Mouse (Mus musculus) MEL (cell line): Measurements from ENCODE around the gene Cdh6. TPM values are rescaled to one million over a fixed set of nuclear protein-coding genes. Genes with fewer than 3 reads are reported as not detected.

ENCODE experiments used
- DNase-seq: peaks from one replicate; pipeline ENCODE4 v3.0.0; 2011; ENCODE audit warnings: low read depth, low spot score
- H3K27ac ChIP-seq: 2 replicates; pipeline ENCODE4 v1.5.1; 2012; ENCODE audit warnings: low read depth, mild to moderate bottlenecking, control low read depth, low read length, moderate library complexity; ENCODE audit not compliant: control insufficient read depth
- H3K27me3 ChIP-seq, 2 experiments: fragments of 150-350 bp in 1 of 2; sonication (generic) in 1 of 2; 2 replicates each; pipeline ENCODE4 v1.6.1; 2012; ENCODE audit warnings: low read length in 2 of 2, mild to moderate bottlenecking in 2 of 2, improper control_type of control experiment in 1 of 2, moderate library complexity in 1 of 2; ENCODE audit not compliant: insufficient read depth in 2 of 2, control insufficient read depth in 1 of 2
- H3K36me3 ChIP-seq, 2 experiments: 2 replicates each; pipeline ENCODE4 v1.6.1; 2012 to 2014; ENCODE audit warnings: low read length in 2 of 2, improper control_type of control experiment in 1 of 2, inconsistent platforms in 1 of 2, mild to moderate bottlenecking in 1 of 2; ENCODE audit not compliant: insufficient read depth in 2 of 2, control insufficient read depth in 1 of 2
- H3K4me1 ChIP-seq, 2 experiments: fragments of 150-350 bp in 1 of 2; sonication (generic) in 1 of 2; 2 replicates each; pipeline ENCODE4 v1.6.1; 2012; ENCODE audit warnings: low read length in 2 of 2, improper control_type of control experiment in 1 of 2, mild to moderate bottlenecking in 1 of 2; ENCODE audit not compliant: insufficient read depth in 2 of 2, control insufficient read depth in 1 of 2
- H3K4me3 ChIP-seq, 2 experiments: fragments of 150-350 bp in 1 of 2; sonication (generic) in 1 of 2; 2 replicates each; pipeline ENCODE4 v1.5.1; 2012; ENCODE audit warnings: low read depth in 2 of 2, low read length in 2 of 2, mild to moderate bottlenecking in 2 of 2, moderate library complexity in 2 of 2, control low read depth in 1 of 2, improper control_type of control experiment in 1 of 2; ENCODE audit not compliant: control insufficient read depth in 1 of 2, insufficient read depth in 1 of 2
- H3K79me2 ChIP-seq: 2 replicates; pipeline ENCODE4 v1.6.1; 2012; ENCODE audit warnings: mild to moderate bottlenecking, low read length, moderate library complexity; ENCODE audit not compliant: control insufficient read depth, poor library complexity, insufficient read depth
- H3K9ac ChIP-seq: 2 replicates; pipeline ENCODE4 v1.6.1; 2012; ENCODE audit warnings: low read depth, mild to moderate bottlenecking, control low read depth, low read length, moderate library complexity; ENCODE audit not compliant: control insufficient read depth, poor library complexity, severe bottlenecking
- H3K9me3 ChIP-seq: fragments of 150-350 bp; sonication (generic); replicated peaks from 2 replicates; pipeline ENCODE4 v1.6.1; 2012; ENCODE audit warnings: mild to moderate bottlenecking, low read length, improper control_type of control experiment, moderate library complexity; ENCODE audit not compliant: insufficient read depth
- BHLHE40 ChIP-seq: IDR thresholded peaks from 2 replicates; pipeline ENCODE4 v1.6.1; 2012; ENCODE audit warnings: low read depth, mild to moderate bottlenecking, inconsistent platforms, low read length, improper control_type of control experiment, borderline replicate concordance
- CHD2 ChIP-seq: IDR thresholded peaks from 2 replicates; pipeline ENCODE4 v1.6.1; 2011; ENCODE audit warnings: low read length, improper control_type of control experiment
- CTCF ChIP-seq, 3 experiments: IDR thresholded peaks in 2 of 3; conservative IDR thresholded peaks in 1 of 3; 2 replicates each; pipeline ENCODE4 v1.5.1; 2011 to 2012; ENCODE audit warnings: low read length in 3 of 3, low read depth in 2 of 3, mild to moderate bottlenecking in 2 of 3, improper control_type of control experiment in 1 of 3, inconsistent platforms in 1 of 3, mixed read lengths in 1 of 3, moderate library complexity in 1 of 3; ENCODE audit not compliant: control insufficient read depth in 1 of 3, insufficient read depth in 1 of 3, poor library complexity in 1 of 3, severe bottlenecking in 1 of 3
- HCFC1 ChIP-seq: IDR thresholded peaks from 2 replicates; pipeline ENCODE4 v1.6.1; 2012; ENCODE audit warnings: low read depth, mild to moderate bottlenecking, inconsistent platforms, low read length, improper control_type of control experiment, moderate library complexity
- KAT2A ChIP-seq: conservative IDR thresholded peaks from 2 replicates; pipeline ENCODE4 v1.6.1; 2012; ENCODE audit warnings: low read depth, low read length, improper control_type of control experiment, inconsistent platforms
- MAFK ChIP-seq: IDR thresholded peaks from 2 replicates; pipeline ENCODE4 v1.6.1; 2011; ENCODE audit warnings: low read depth, mild to moderate bottlenecking, low read length, improper control_type of control experiment, borderline replicate concordance
- MAX ChIP-seq: IDR thresholded peaks from 2 replicates; pipeline ENCODE4 v1.6.1; 2011; ENCODE audit warnings: low read length, improper control_type of control experiment
- MAZ ChIP-seq: IDR thresholded peaks from 2 replicates; pipeline ENCODE4 v1.6.1; 2012; ENCODE audit warnings: low read depth, mild to moderate bottlenecking, inconsistent platforms, low read length, improper control_type of control experiment
- MYB ChIP-seq: IDR thresholded peaks from 2 replicates; pipeline ENCODE4 v1.6.1; 2011; ENCODE audit warnings: mild to moderate bottlenecking, low read depth, low read length, improper control_type of control experiment
- NELFE ChIP-seq: IDR thresholded peaks from 2 replicates; pipeline ENCODE4 v1.6.1; 2011; ENCODE audit warnings: low read depth, low read length, improper control_type of control experiment
- NRF1 ChIP-seq: IDR thresholded peaks from 2 replicates; pipeline ENCODE4 v1.6.1; 2014; ENCODE audit warnings: low read depth, mild to moderate bottlenecking, inconsistent platforms, low read length, improper control_type of control experiment, moderate library complexity; ENCODE audit not compliant: poor library complexity, insufficient read depth, severe bottlenecking
- POLR2A ChIP-seq, 2 experiments: IDR thresholded peaks; 2 replicates each; pipeline ENCODE4 v1.6.1; 2011 to 2012; ENCODE audit warnings: low read length in 2 of 2, mild to moderate bottlenecking in 2 of 2, control low read depth in 1 of 2, improper control_type of control experiment in 1 of 2, low read depth in 1 of 2, moderate library complexity in 1 of 2; ENCODE audit not compliant: control insufficient read depth in 1 of 2, insufficient read depth in 1 of 2, poor library complexity in 1 of 2
- SIN3A ChIP-seq: IDR thresholded peaks from 2 replicates; pipeline ENCODE4 v1.6.1; 2012; ENCODE audit warnings: low read length, improper control_type of control experiment, inconsistent platforms
- SMC3 ChIP-seq: IDR thresholded peaks from 2 replicates; pipeline ENCODE4 v1.6.1; 2011; ENCODE audit warnings: low read depth, low read length, improper control_type of control experiment
- TCF12 ChIP-seq: IDR thresholded peaks from 2 replicates; pipeline ENCODE4 v1.6.1; 2014; ENCODE audit warnings: low read depth, mild to moderate bottlenecking, inconsistent platforms, low read length, improper control_type of control experiment, moderate library complexity
- UBTF ChIP-seq: IDR thresholded peaks from 2 replicates; pipeline ENCODE4 v1.6.1; 2012; ENCODE audit warnings: low read depth, mild to moderate bottlenecking, inconsistent platforms, low read length, improper control_type of control experiment, moderate library complexity, borderline replicate concordance; ENCODE audit not compliant: insufficient read depth
- USF2 ChIP-seq, 2 experiments: IDR thresholded peaks; 2 replicates each; pipeline ENCODE4 v1.6.1; 2011 to 2012; ENCODE audit warnings: improper control_type of control experiment in 2 of 2, low read length in 2 of 2, borderline replicate concordance in 1 of 2, inconsistent platforms in 1 of 2, low read depth in 1 of 2, mild to moderate bottlenecking in 1 of 2; ENCODE audit not compliant: insufficient read depth in 1 of 2
- ZMIZ1 ChIP-seq: IDR thresholded peaks from 2 replicates; pipeline ENCODE4 v1.6.1; 2012; ENCODE audit warnings: low read depth, mild to moderate bottlenecking, inconsistent platforms, low read length, improper control_type of control experiment, moderate library complexity
- polyA plus RNA-seq, 2 experiments: library from polyadenylated mRNA; stranded (reverse) in 1 of 2; unstranded in 1 of 2; fragments of >175 nt in 1 of 2; fragments of >200 nt in 1 of 2; gene quantifications; 2 replicates each; pipeline versions ENCODE4 v1.2.1 to v1.2.4; 2012; ENCODE audit warnings: low replicate concordance in 2 of 2, low read depth in 1 of 2; ENCODE audit not compliant: insufficient read length in 2 of 2, insufficient read depth in 1 of 2, missing spikeins in 1 of 2
- total RNA-seq: library from RNA; depleted of rRNA; stranded (reverse); fragments of 300-350 nt; gene quantifications from 2 replicates; pipeline ENCODE4 v1.2.3, GENCODE M21; 2012

Gene Cdh6
- total and polyA plus RNA-seq, 3 experiments, result not detected

- Histone ChIP-seq H3K36me3 (no peaks in the 10 kb centered on the region), H3K9me3 (no peaks in the 10 kb centered on the region), H3K4me3 (no peak overlapping the region), H3K27ac (no peak overlapping the region), H3K4me1 (no peaks in the 10 kb centered on the region), H3K9ac (no peak overlapping the region), H3K27me3 (no peaks in the 10 kb centered on the region), H3K79me2 (no peaks in the 10 kb centered on the region)
- TF ChIP-seq SIN3A, result no peak
- no peak for TF ChIP-seq NRF1
- 0 out of 2 replicates have a peak, but pooled peaks have one; percentile 14 for TF ChIP-seq MAFK
- TF ChIP-seq HCFC1, result no peak
- no peak for DNase-seq
Observed at GRCm38 (mm10) chr15:13063633-13064032, 109.8 kb downstream of the Cdh6 start.

GRCm38 (mm10) chr15:13057728-13058127 is 115.7 kb downstream of the Cdh6 start:
- Histone ChIP-seq H3K4me1 (no peaks in the 10 kb centered on the region), H3K4me3 (no peak overlapping the region), H3K36me3 (no peaks in the 10 kb centered on the region), H3K27ac (no peak overlapping the region), H3K27me3 (no peaks in the 10 kb centered on the region), H3K9me3 (no peaks in the 10 kb centered on the region), H3K79me2 (no peaks in the 10 kb centered on the region), H3K9ac (no peak overlapping the region)
- no peak for DNase-seq
- TF ChIP-seq KAT2A, result no peak
- TF ChIP-seq NELFE, result no peak
- no peak for TF ChIP-seq MAX
- TF ChIP-seq POLR2A (IDR thresholded peaks at IDR 0.05; ENCODE audit: control insufficient read depth in 1 of 2, insufficient read depth in 1 of 2, low read depth in 1 of 2, low read length in 2 of 2, poor library complexity in 1 of 2), result no peak
- TF ChIP-seq TCF12, result no peak
- TF ChIP-seq ZMIZ1, result no peak
- no peak for TF ChIP-seq MAFK
- no peak for TF ChIP-seq USF2 (IDR thresholded peaks at IDR 0.05; ENCODE audit: borderline replicate concordance in 1 of 2, insufficient read depth in 1 of 2, low read depth in 1 of 2, low read length in 2 of 2)

GRCm38 (mm10) chr15:13057302-13057701 is 116.2 kb downstream of the Cdh6 start:
- no peaks in the 10 kb centered on the region for H3K36me3 ChIP-seq
- H3K9ac ChIP-seq, result no peak overlapping the region
- no peaks in the 10 kb centered on the region for H3K27me3 ChIP-seq
- TF ChIP-seq CTCF (IDR thresholded peaks at IDR 0.05 in 2 of 3, conservative IDR thresholded peaks at IDR 0.05 in 1 of 3; ENCODE audit: control insufficient read depth in 1 of 3, insufficient read depth in 1 of 3, low read depth in 2 of 3, low read length in 3 of 3, poor library complexity in 1 of 3, severe bottlenecking in 1 of 3) (no peak), SMC3 (no peak), UBTF (no peak), BHLHE40 (no peak), CHD2 (no peak), MYB (no peak), HCFC1 (no peak), MAZ (no peak), NRF1 (no peak)
- no peak overlapping the region for H3K4me3 ChIP-seq
- no peaks in the 10 kb centered on the region for H3K9me3 ChIP-seq
- no peak overlapping the region for H3K27ac ChIP-seq
- H3K4me1 ChIP-seq, result no peaks in the 10 kb centered on the region
- H3K79me2 ChIP-seq, result no peaks in the 10 kb centered on the region
- no peak for DNase-seq
